Mouse (Mus musculus): ENCODE results near the gene Plxnd1.

DNA sequence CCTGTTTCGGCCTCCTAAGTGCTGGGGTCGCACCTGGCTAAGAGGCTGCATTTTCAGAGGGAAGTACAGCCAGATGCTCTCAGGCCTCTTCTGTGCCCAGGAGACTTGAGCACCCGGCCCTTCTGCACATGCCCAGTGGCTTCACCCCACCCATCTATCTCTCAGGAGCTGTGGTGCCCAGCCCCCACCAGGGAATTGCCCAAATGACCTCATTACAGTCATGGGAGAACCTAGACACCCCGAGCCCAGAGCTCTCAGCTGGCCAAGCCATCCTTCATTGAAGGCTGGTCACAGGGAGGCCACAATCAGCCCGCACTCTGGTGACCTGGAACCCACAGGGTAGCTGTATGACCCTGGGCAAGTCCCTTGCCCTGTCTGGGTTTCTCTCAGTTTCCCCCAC, 5.8 kb downstream of the Plxnd1 start:
- TF ChIP-seq POLR2A (IDR thresholded peaks at IDR 0.05; ENCODE audit: borderline replicate concordance, insufficient read depth, low read length) (no peak), CTCF (IDR thresholded peaks at IDR 0.05; ENCODE audit: borderline replicate concordance, insufficient read depth, low read depth, low read length) (no peak)

Measured in cerebellum, adult 2 months (tissue).